Mouse (Mus musculus): ENCODE results near the gene Zfp1.

Zfp1 gene

DNA sequence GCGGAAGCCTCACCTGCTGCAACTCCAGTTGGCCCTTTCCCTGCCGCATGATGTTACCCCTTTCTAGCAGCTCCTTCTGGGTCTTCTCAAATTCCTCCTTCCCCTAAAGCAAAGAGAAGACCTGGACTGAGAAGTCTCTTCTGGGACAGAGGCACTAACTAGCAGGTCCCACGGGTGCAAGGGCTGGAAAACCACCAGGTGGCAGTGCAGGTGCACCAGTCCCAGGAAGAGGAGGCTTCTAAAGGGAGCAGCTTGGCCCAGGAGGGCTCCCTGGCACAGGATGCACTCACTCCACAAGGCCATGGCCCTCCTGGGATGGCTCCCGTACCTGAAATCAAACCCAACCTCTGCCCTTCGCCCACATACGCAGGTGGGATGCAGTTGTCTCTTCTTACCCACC lies 69.4 kb downstream of the Zfp1 start:
- peak; percentile 54 for DNase-seq (ENCODE audit: low read depth, low spot score)

DNA sequence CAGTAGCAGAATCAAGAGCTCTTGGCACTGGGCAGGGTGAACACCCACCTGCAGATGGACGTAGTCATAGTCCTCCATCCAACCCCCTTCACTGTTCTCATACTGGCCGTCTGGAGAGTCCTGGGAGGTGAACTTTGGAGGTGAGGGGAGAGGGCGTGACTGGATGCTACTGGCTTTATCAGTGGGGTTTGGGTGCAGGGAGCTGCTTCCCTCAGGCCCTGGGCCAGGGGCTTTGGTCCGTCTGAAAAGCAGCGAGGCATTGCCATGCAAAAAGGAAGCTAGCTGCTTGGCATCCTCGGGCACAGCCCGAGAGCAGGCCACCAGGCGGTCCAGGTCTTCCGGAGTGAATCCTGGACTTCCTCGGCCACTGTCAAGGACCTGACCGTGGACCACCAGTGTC lies 70.1 kb downstream of the Zfp1 start:
- DNase-seq (ENCODE audit: low read depth, low spot score): no peak

DNA sequence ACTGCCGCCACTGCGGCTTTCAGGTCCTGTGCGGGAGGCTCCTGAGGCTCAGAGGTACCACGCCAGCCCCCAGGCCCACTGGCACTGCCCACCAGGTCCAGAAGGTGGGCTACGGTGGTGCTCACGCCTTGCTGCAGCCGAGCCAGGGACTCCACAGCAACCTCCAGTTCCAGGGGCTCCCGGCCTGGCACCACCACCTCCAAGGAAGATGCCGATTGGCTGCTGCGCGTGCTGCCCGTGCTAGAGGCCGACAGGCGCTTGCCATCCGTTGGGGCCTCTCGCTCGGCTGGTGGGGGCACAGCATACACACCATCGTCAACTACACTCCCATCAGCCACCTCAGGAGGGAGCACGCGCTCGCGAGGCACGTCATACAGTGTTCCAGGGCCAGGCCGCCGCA lies 70.6 kb downstream of the Zfp1 start:
- no peak for DNase-seq (ENCODE audit: low read depth, low spot score)

DNA sequence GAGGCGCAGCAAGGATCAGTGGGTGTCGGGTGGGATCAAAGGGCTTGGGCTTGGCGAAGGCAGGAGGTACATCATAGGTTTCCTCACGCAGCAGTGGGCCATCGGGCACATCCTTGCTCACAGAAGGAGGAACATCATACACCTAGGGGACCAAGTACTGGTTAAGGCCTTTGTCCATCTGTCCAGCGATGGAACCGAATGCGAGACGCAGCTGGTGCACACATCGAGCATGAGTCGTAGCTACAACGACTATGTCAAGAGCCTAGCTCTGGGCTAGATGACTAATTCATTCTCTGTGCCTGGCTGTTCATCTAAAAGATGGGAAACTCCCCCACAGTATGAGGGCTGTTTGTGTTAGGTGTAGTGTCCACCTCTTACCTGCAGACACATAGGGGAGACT lies 71.1 kb downstream of the Zfp1 start:
- no peak for DNase-seq (ENCODE audit: low read depth, low spot score)

DNA sequence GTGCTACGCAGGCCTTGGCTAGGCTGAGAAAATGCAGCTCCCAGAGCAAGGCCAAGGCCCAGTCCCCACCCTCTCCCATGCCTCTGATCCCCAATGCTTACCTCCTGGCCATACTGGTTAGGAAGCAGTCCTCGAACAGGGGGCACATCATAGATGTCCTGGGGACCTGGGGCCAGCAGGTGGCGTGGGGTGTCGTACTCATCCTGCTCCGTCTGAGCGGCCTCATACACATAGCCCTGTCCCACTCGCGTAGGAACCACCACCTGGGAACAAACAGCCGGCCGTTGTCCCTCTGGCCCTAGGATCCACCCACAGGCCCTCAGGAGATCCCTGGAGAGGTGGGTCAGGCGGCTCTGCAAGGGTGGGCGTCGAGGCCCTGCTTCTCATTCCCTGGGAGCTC lies 72.3 kb downstream of the Zfp1 start:
- no peak for DNase-seq (ENCODE audit: low read depth, low spot score)

DNA sequence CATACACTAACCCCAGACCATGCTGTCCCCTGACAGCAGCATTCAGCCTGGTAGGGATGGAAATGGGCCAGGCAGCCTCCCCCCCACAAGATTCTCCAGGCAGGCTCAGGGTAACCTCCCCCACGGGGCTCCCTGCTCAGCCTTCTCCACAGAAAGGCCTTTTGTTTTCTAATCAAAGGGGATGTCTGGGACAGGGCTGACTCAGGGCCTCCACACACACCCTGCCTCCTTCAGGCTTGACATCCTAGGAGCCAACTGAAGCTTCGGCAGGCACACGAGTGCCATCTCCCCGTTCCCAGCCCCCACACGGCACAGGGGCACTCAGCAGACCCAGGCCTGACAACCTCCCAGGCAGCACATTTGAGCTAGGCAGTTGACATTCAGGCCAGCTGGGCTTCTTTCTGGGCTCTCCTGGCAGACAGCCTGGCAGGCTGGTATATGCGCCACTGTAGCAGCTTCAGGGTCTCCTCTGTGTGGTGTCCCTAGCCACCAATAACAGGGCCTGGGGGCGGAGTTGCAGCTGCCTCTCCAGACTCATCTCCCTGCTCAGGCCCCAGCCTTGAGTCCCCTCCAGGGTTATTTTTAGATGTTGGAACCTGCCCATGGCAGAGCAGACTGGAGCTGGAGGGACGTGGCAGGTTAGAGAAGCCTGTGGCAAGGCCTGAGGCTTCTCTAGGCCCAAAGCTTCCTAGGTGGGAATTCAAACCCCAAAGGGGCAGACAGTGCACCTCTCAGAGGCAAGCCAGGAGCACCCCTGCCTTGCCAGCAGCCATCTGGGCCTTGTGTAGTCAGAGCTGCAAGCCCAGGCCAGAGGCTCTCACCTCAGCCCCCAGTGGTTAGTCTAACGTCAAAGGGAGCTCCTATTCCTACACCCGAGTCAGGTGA lies 73.6 kb downstream of the Zfp1 start:
- DNase-seq (ENCODE audit: low read depth, low spot score): no peak

DNA sequence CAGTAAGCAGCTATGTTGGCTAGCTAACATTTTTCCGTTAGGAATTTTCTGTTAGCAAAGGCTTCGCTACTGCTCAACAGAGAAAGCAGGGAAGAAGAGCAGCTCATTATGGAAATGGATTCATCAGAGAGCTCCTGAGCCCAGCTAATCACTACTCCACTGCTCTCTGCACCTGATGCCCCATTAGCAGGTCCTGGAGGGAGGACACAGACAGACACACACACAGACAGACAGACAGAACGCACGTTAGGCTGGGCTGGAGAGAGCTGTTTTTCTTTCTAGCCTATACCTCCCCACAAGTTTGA lies 74.2 kb downstream of the Zfp1 start:
- DNase-seq (ENCODE audit: low read depth, low spot score): no peak

DNA sequence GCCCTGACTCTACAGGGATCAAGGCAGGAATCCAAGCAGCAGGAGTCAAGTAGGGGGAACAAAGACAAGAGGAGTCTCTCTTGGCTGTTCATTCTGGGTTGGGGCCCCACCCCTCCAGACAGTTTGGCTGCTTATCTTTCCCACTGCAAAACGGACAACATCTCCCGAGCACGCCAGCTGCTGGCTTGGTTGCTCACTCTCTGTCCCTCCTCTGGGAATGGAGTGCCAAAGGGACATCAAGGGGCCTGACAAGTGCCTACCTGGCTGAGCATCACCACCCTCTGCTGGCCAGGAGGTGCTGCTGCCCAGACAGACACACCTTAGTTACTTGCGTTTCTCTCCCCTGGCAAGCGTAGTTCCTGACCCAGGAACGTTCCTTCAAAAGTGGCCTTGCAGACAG lies 74.7 kb downstream of the Zfp1 start:
- no peak for DNase-seq (ENCODE audit: low read depth, low spot score)

DNA sequence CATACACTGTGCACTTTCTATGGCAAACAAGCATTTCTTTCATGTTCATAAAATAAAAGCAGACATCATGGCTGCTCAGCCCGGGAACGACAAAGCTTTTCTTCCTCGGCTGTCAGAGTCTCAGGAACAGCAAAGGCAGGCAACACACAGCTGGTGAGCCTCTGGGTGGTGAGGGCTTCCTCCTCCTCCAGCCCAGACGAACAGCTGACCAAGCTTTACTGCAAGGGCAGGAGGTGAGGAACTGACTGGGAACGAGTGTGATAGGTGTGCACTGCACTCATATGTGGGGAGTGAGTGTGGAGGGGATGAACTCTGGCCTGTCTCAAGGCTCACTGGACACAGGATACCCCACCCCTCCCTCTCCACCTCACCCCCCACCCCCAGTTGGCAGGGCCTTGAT lies 75.7 kb downstream of the Zfp1 start:
- DNase-seq (ENCODE audit: low read depth, low spot score): no peak

DNA sequence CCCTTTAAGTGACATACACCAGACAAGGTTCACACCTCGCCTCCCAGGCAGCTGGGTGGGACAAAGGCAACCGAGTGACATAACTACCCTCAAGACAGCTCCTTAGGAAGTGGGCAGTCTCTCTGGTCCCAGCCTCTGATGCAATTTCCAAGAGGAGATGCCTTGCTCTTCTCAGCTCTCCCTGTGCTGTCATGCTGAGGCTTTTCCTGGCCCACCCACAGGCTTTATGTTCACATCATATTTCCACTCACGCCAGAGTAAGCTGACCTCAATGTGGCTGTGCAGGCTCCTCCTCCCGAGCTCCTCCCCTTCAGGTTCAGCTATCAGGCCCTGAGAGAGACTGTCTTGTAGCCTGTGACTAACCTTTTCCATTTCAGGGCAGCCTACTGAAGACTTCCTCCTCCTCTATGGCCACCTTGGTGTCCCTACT lies 76.9 kb downstream of the Zfp1 start:
- no peak for DNase-seq (ENCODE audit: low read depth, low spot score)

All from WW6 (cell line).